Mouse (Mus musculus) 3134 (cell line): ENCODE results near the gene Mobp.

ENCODE experiments used
- DNase-seq: peaks from one replicate; pipeline ENCODE4 v3.0.0-alpha.2; 2011; ENCODE audit warnings: low spot score; ENCODE audit not compliant: insufficient read length; ENCODE audit errors: extremely low read depth

Gene Mobp

GRCm38 (mm10) chr9:120133755-120134475, 15.6 kb upstream of the Mobp start:
- peak; percentile 40 for DNase-seq

- DNase-seq, result peak; percentile 41
Measured at GRCm38 (mm10) chr9:120134529-120135160, 14.9 kb upstream of the Mobp start.

GRCm38 (mm10) chr9:120135454-120135853, 14.1 kb upstream of the Mobp start:
- no peak for DNase-seq

- no peak for DNase-seq
Measured at GRCm38 (mm10) chr9:120140652-120141051, 8.9 kb upstream of the Mobp start.

GRCm38 (mm10) chr9:120144474-120144873, 5.0 kb upstream of the Mobp start:
- no peak for DNase-seq

- no peak for DNase-seq
Measured at GRCm38 (mm10) chr9:120151152-120151551, 1.6 kb downstream of the Mobp start.

- no peak for DNase-seq
Measured at GRCm38 (mm10) chr9:120151906-120152399, 2.4 kb downstream of the Mobp start.

GRCm38 (mm10) chr9:120158047-120158446, 8.5 kb downstream of the Mobp start:
- DNase-seq, result no peak

- no peak for DNase-seq
Measured at GRCm38 (mm10) chr9:120163862-120164261, 14.4 kb downstream of the Mobp start.

GRCm38 (mm10) chr9:120167826-120168225, 18.3 kb downstream of the Mobp start:
- no peak for DNase-seq

GRCm38 (mm10) chr9:120171295-120171694, 21.8 kb downstream of the Mobp start:
- no peak for DNase-seq

GRCm38 (mm10) chr9:120174436-120175137, 25.1 kb downstream of the Mobp start:
- DNase-seq, result no peak

- no peak for DNase-seq
Measured at GRCm38 (mm10) chr9:120178813-120179212, 29.3 kb downstream of the Mobp start.

GRCm38 (mm10) chr9:120184499-120184898, 35.0 kb downstream of the Mobp start:
- no peak for DNase-seq

GRCm38 (mm10) chr9:120186856-120187255, 37.3 kb downstream of the Mobp start:
- no peak for DNase-seq

GRCm38 (mm10) chr9:120190891-120191290, 41.4 kb downstream of the Mobp start:
- DNase-seq, result no peak

GRCm38 (mm10) chr9:120191362-120192098, 42.0 kb downstream of the Mobp start:
- DNase-seq, result no peak

- no peak for DNase-seq
Measured at GRCm38 (mm10) chr9:120192742-120193141, 43.2 kb downstream of the Mobp start.

GRCm38 (mm10) chr9:120200873-120201272, 51.4 kb downstream of the Mobp start:
- DNase-seq, result no peak

GRCm38 (mm10) chr9:120201743-120202142, 52.2 kb downstream of the Mobp start:
- DNase-seq, result no peak

- no peak for DNase-seq
Measured at GRCm38 (mm10) chr9:120202683-120203082, 53.2 kb downstream of the Mobp start.
